Mouse (Mus musculus) liver, embryonic 14.5 days (tissue): ENCODE data around the gene Canx.

Experiments
- CTCF ChIP-seq: IDR thresholded peaks from 2 replicates; pipeline ENCODE4 v1.5.1; 2016; ENCODE audit warnings: antibody characterized with exemption, low read depth, control low read depth
- EP300 ChIP-seq: IDR thresholded peaks from 2 replicates; pipeline ENCODE4 v1.6.1; 2016; ENCODE audit warnings: antibody characterized with exemption, low read depth

DNA sequence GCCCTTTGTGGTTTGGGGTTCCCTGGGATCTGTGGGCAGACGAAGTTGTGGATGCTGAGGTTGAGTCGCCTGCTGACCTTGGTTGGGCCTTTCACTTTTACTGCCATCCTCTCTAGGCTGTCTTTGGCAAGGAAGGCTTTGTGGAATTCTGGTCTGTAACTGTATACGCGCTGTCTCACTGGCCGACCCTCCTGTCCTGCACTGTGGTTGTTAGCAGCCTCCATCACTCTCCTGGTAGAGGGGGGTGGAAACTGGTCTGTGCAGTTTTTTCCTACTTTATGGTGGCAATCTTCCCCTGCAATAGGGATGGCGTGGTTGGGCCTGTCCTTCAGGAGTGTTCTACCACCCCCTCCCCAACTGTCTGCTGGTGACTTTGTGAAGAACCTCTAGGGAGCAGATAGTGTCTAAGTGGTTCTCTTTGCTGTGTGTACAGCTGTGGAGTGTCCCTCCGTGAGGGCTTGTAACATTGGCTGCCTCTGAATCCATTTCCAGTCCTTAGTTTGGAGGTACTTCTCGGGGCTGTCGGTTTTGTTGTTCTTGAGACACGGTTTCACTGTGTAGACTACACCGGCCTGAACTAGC is 72.7 kb downstream of the Canx start:
- TF ChIP-seq CTCF (no peak), EP300 (no peak)
